Mouse (Mus musculus): ENCODE measurements at regions not wholly inside any gene's neighbourhood (a gene's known extent, or its start where the extent isn't known, plus 50 kb on each side); places are given as distances from the start of the nearest gene placed in this dataset.

- TF ChIP-seq POU5F1 (IDR thresholded peaks at IDR 0.05; ENCODE audit: borderline replicate concordance, low read length), result no peak
- TF ChIP-seq CTCF (conservative IDR thresholded peaks at IDR 0.05; ENCODE audit: low read length), result no peak
- TF ChIP-seq NANOG (IDR thresholded peaks at IDR 0.05; ENCODE audit: borderline replicate concordance, low read length), result no peak
- H3K4me1 ChIP-seq (replicated peaks; ENCODE audit: low read depth, low read length), result peaks cover 35% of the 10 kb centered on the region
- no peaks in the 10 kb centered on the region for H3K9me3 ChIP-seq (ENCODE audit: low read length)
- H3K36me3 ChIP-seq (ENCODE audit: insufficient read depth, low read length), result no peaks in the 10 kb centered on the region
- H3K27me3 ChIP-seq (ENCODE audit: insufficient read depth, low read length), result no peaks in the 10 kb centered on the region; the same call in 1 of the 2 replicates
- H3K4me3 ChIP-seq (replicated peaks; ENCODE audit: low read length), result no peak overlapping the region
Measured at GRCm38 (mm10) chr8:91924152-91924551, 122.3 kb upstream of the Irx3 start.

GRCm38 (mm10) chr8:91922211-91922874 is 120.5 kb upstream of the Irx3 start:
- Histone ChIP-seq H3K4me1 (replicated peaks; ENCODE audit: low read depth, low read length) (peaks cover 25% of the 10 kb centered on the region), H3K9me3 (ENCODE audit: low read length) (no peaks in the 10 kb centered on the region), H3K27me3 (ENCODE audit: insufficient read depth, low read length) (no peaks in the 10 kb centered on the region; the same call in 1 of the 2 replicates), H3K36me3 (ENCODE audit: insufficient read depth, low read length) (no peaks in the 10 kb centered on the region), H3K4me3 (replicated peaks; ENCODE audit: low read length) (no peak overlapping the region)
- TF ChIP-seq POU5F1 (IDR thresholded peaks at IDR 0.05; ENCODE audit: borderline replicate concordance, low read length) (no peak), NANOG (IDR thresholded peaks at IDR 0.05; ENCODE audit: borderline replicate concordance, low read length) (no peak)

- TF ChIP-seq POU5F1 (IDR thresholded peaks at IDR 0.05; ENCODE audit: borderline replicate concordance, low read length) (no peak), CTCF (conservative IDR thresholded peaks at IDR 0.05; ENCODE audit: low read length) (no peak), NANOG (IDR thresholded peaks at IDR 0.05; ENCODE audit: borderline replicate concordance, low read length) (no peak)
- Histone ChIP-seq H3K36me3 (ENCODE audit: insufficient read depth, low read length) (no peaks in the 10 kb centered on the region), H3K4me3 (replicated peaks; ENCODE audit: low read length) (no peak overlapping the region), H3K9me3 (ENCODE audit: low read length) (no peaks in the 10 kb centered on the region), H3K4me1 (replicated peaks; ENCODE audit: low read depth, low read length) (peaks cover 18% of the 10 kb centered on the region), H3K27me3 (ENCODE audit: insufficient read depth, low read length) (no peaks in the 10 kb centered on the region)
Measured at GRCm38 (mm10) chr8:91917834-91918233, 116.0 kb upstream of the Irx3 start.

GRCm38 (mm10) chr8:91913971-91914370 is 112.1 kb upstream of the Irx3 start:
- TF ChIP-seq POU5F1 (IDR thresholded peaks at IDR 0.05; ENCODE audit: borderline replicate concordance, low read length) (no peak), CTCF (conservative IDR thresholded peaks at IDR 0.05; ENCODE audit: low read length) (no peak), NANOG (IDR thresholded peaks at IDR 0.05; ENCODE audit: borderline replicate concordance, low read length) (no peak)
- no peak overlapping the region for H3K4me3 ChIP-seq (replicated peaks; ENCODE audit: low read length)
- H3K9me3 ChIP-seq (ENCODE audit: low read length), result no peaks in the 10 kb centered on the region
- H3K36me3 ChIP-seq (ENCODE audit: insufficient read depth, low read length), result no peaks in the 10 kb centered on the region
- H3K27me3 ChIP-seq (ENCODE audit: insufficient read depth, low read length), result no peaks in the 10 kb centered on the region
- no peaks in the 10 kb centered on the region for H3K4me1 ChIP-seq (replicated peaks; ENCODE audit: low read depth, low read length)

GRCm38 (mm10) chr8:91913121-91913520 is 111.3 kb upstream of the Irx3 start:
- TF ChIP-seq NANOG (IDR thresholded peaks at IDR 0.05; ENCODE audit: borderline replicate concordance, low read length) (no peak), POU5F1 (IDR thresholded peaks at IDR 0.05; ENCODE audit: borderline replicate concordance, low read length) (no peak), CTCF (conservative IDR thresholded peaks at IDR 0.05; ENCODE audit: low read length) (no peak)

GRCm38 (mm10) chr8:91909637-91910383 is 107.9 kb upstream of the Irx3 start:
- no peaks in the 10 kb centered on the region for H3K27me3 ChIP-seq (ENCODE audit: insufficient read depth, low read length)
- no peak for TF ChIP-seq CTCF (conservative IDR thresholded peaks at IDR 0.05; ENCODE audit: low read length)
- TF ChIP-seq NANOG (IDR thresholded peaks at IDR 0.05; ENCODE audit: borderline replicate concordance, low read length), result no peak
- no peak for TF ChIP-seq POU5F1 (IDR thresholded peaks at IDR 0.05; ENCODE audit: borderline replicate concordance, low read length)
- no peaks in the 10 kb centered on the region for H3K4me1 ChIP-seq (replicated peaks; ENCODE audit: low read depth, low read length)
- no peaks in the 10 kb centered on the region for H3K9me3 ChIP-seq (ENCODE audit: low read length)
- H3K36me3 ChIP-seq (ENCODE audit: insufficient read depth, low read length), result no peaks in the 10 kb centered on the region
- no peak overlapping the region for H3K4me3 ChIP-seq (replicated peaks; ENCODE audit: low read length)

More at GRCm38 (mm10) chr8:91913121-91913520, 111.3 kb upstream of the Irx3 start:
- Histone ChIP-seq H3K9me3 (ENCODE audit: low read length) (no peaks in the 10 kb centered on the region), H3K36me3 (ENCODE audit: insufficient read depth, low read length) (no peaks in the 10 kb centered on the region), H3K4me1 (replicated peaks; ENCODE audit: low read depth, low read length) (no peaks in the 10 kb centered on the region), H3K4me3 (replicated peaks; ENCODE audit: low read length) (no peak overlapping the region), H3K27me3 (ENCODE audit: insufficient read depth, low read length) (no peaks in the 10 kb centered on the region)

GRCm38 (mm10) chr8:91908731-91909353 is 107.0 kb upstream of the Irx3 start:
- TF ChIP-seq CTCF (conservative IDR thresholded peaks at IDR 0.05; ENCODE audit: low read length) (no peak), POU5F1 (IDR thresholded peaks at IDR 0.05; ENCODE audit: borderline replicate concordance, low read length) (no peak), NANOG (IDR thresholded peaks at IDR 0.05; ENCODE audit: borderline replicate concordance, low read length) (no peak)
- Histone ChIP-seq H3K36me3 (ENCODE audit: insufficient read depth, low read length) (no peaks in the 10 kb centered on the region), H3K27me3 (ENCODE audit: insufficient read depth, low read length) (no peaks in the 10 kb centered on the region), H3K9me3 (ENCODE audit: low read length) (no peaks in the 10 kb centered on the region), H3K4me1 (replicated peaks; ENCODE audit: low read depth, low read length) (no peaks in the 10 kb centered on the region), H3K4me3 (replicated peaks; ENCODE audit: low read length) (no peak overlapping the region)

GRCm38 (mm10) chr8:91907178-91907577 is 105.3 kb upstream of the Irx3 start:
- Histone ChIP-seq H3K36me3 (ENCODE audit: insufficient read depth, low read length) (no peaks in the 10 kb centered on the region), H3K27me3 (ENCODE audit: insufficient read depth, low read length) (no peaks in the 10 kb centered on the region), H3K9me3 (ENCODE audit: low read length) (0 out of 2 replicates have a peak, but pooled peaks cover 7% of the 10 kb centered on the region), H3K4me1 (replicated peaks; ENCODE audit: low read depth, low read length) (no peaks in the 10 kb centered on the region), H3K4me3 (replicated peaks; ENCODE audit: low read length) (no peak overlapping the region)
- TF ChIP-seq POU5F1 (IDR thresholded peaks at IDR 0.05; ENCODE audit: borderline replicate concordance, low read length), result no peak
- TF ChIP-seq NANOG (IDR thresholded peaks at IDR 0.05; ENCODE audit: borderline replicate concordance, low read length), result no peak
- no peak for TF ChIP-seq CTCF (conservative IDR thresholded peaks at IDR 0.05; ENCODE audit: low read length)

All from E14TG2a.4 (cell line).